Mouse (Mus musculus) limb, embryonic 12.5 days (tissue): ENCODE measurements around the gene Msantd1. TPM values are rescaled to one million over a fixed set of nuclear protein-coding genes. Genes with fewer than 3 reads are reported as not detected.

Source experiments
- ATAC-seq: fragments of 200-750 bp; cut with Nextera tagmentation; 2 replicates; pipeline ENCODE4 v1.8.0; 2017; ENCODE audit warnings: low read depth, moderate TSS enrichment; ENCODE audit not compliant: insufficient number of reproducible peaks, insufficient read depth, low FRiP score, low TSS enrichment
- H3K27ac ChIP-seq: fragments of 300-500 bp; sonication (generic); 2 replicates; pipeline ENCODE4 v1.5.1; 2016; ENCODE audit warnings: mild to moderate bottlenecking, moderate library complexity
- H3K27me3 ChIP-seq: fragments of 300-500 bp; sonication (generic); 2 replicates; pipeline ENCODE4 v1.6.1; 2016; ENCODE audit warnings: mild to moderate bottlenecking, moderate library complexity
- H3K36me3 ChIP-seq: fragments of 300-500 bp; sonication (generic); 2 replicates; pipeline ENCODE4 v1.6.1; 2016; ENCODE audit warnings: mild to moderate bottlenecking, moderate library complexity
- H3K4me1 ChIP-seq: fragments of 300-500 bp; sonication (generic); replicated peaks from 2 replicates; pipeline ENCODE4 v1.6.1; 2016
- H3K4me2 ChIP-seq: fragments of 300-500 bp; sonication (generic); 2 replicates; pipeline ENCODE4 v1.6.1; 2016; ENCODE audit warnings: mild to moderate bottlenecking, moderate library complexity
- H3K4me3 ChIP-seq: fragments of 300-500 bp; sonication (generic); replicated peaks from 2 replicates; pipeline ENCODE4 v1.5.1; 2016; ENCODE audit warnings: mild to moderate bottlenecking
- H3K9ac ChIP-seq: fragments of 300-500 bp; sonication (generic); replicated peaks from 2 replicates; pipeline ENCODE4 v1.6.1; 2016; ENCODE audit warnings: mild to moderate bottlenecking, moderate library complexity
- H3K9me3 ChIP-seq: fragments of 300-500 bp; sonication (generic); 2 replicates; pipeline ENCODE4 v1.6.1; 2016; ENCODE audit warnings: mild to moderate bottlenecking, moderate library complexity
- WGBS: fragments of 180-500 bp; shearing (Covaris S2); methylation state at CpG from one replicate; pipeline ENCODE4 v1.1.7; 2016; 5-methylcytosine and 5-hydroxymethylcytosine counted together
- polyA plus RNA-seq: library from polyadenylated mRNA; unstranded; fragments of >200 nt; fragmentation: Nextera tagmentation; extraction: Ambion mirVana; gene quantifications from 2 replicates; pipeline ENCODE4 v1.2.1, GENCODE M21; 2016

The Msantd1 gene
- polyA plus RNA-seq, 1 experiment from 2014 or later: 0.73 TPM

GRCm38 (mm10) chr5:34930151-34930975 lies 22.6 kb downstream of the Msantd1 start:
- no peaks in the 10 kb centered on the region for H3K27me3 ChIP-seq
- H3K4me1 ChIP-seq: peaks cover 20% of the 10 kb centered on the region
- H3K36me3 ChIP-seq: 0 out of 2 replicates have a peak, but pooled peaks cover 8% of the 10 kb centered on the region
- no peak for ATAC-seq
- 83% methylated on average over 9 of the region's 9 CpGs for WGBS
- H3K27ac ChIP-seq: no peak overlapping the region
- H3K9ac ChIP-seq: no peak overlapping the region
- H3K4me2 ChIP-seq: no peak overlapping the region
- no peaks in the 10 kb centered on the region for H3K9me3 ChIP-seq
- no peak overlapping the region for H3K4me3 ChIP-seq

GRCm38 (mm10) chr5:34931091-34931490 lies 23.3 kb downstream of the Msantd1 start:
- Histone ChIP-seq H3K27me3 (no peaks in the 10 kb centered on the region), H3K4me2 (no peak overlapping the region), H3K9me3 (no peaks in the 10 kb centered on the region), H3K4me3 (no peak overlapping the region), H3K9ac (no peak overlapping the region), H3K36me3 (0 out of 2 replicates have a peak, but pooled peaks cover 5% of the 10 kb centered on the region), H3K27ac (peak overlapping the region; percentile 84; the same call in 1 of the 2 replicates), H3K4me1 (peaks cover 20% of the 10 kb centered on the region)
- no peak for ATAC-seq
- WGBS: 53% methylated on average over 2 of the region's 2 CpGs

- H3K9ac ChIP-seq: no peak overlapping the region
- H3K4me3 ChIP-seq: no peak overlapping the region
- H3K36me3 ChIP-seq: no peaks in the 10 kb centered on the region
- H3K27me3 ChIP-seq: no peaks in the 10 kb centered on the region
- H3K27ac ChIP-seq: peak overlapping the region; percentile 84
- H3K4me2 ChIP-seq: no peak overlapping the region
- peaks cover 20% of the 10 kb centered on the region for H3K4me1 ChIP-seq
- no peaks in the 10 kb centered on the region for H3K9me3 ChIP-seq
- 34% methylated on average over 11 of the region's 11 CpGs for WGBS
- 0 out of 2 replicates have a peak, but pooled peaks have one; percentile 26 for ATAC-seq
Measured at GRCm38 (mm10) chr5:34931516-34932457, 24.0 kb downstream of the Msantd1 start.

GRCm38 (mm10) chr5:34932458-34932806 lies 24.6 kb downstream of the Msantd1 start:
- H3K4me3 ChIP-seq: no peak overlapping the region
- peaks cover 20% of the 10 kb centered on the region for H3K4me1 ChIP-seq
- H3K27ac ChIP-seq: peak overlapping the region; percentile 84
- H3K9me3 ChIP-seq: no peaks in the 10 kb centered on the region
- H3K27me3 ChIP-seq: no peaks in the 10 kb centered on the region
- no peak overlapping the region for H3K4me2 ChIP-seq
- no peaks in the 10 kb centered on the region for H3K36me3 ChIP-seq
- H3K9ac ChIP-seq: no peak overlapping the region
- no peak for ATAC-seq
- 66% methylated on average over 4 of the region's 4 CpGs for WGBS

GRCm38 (mm10) chr5:34933461-34933860 lies 25.6 kb downstream of the Msantd1 start:
- Histone ChIP-seq H3K9me3 (no peaks in the 10 kb centered on the region), H3K4me1 (peaks cover 20% of the 10 kb centered on the region), H3K9ac (no peak overlapping the region), H3K27ac (no peak overlapping the region), H3K4me3 (no peak overlapping the region), H3K36me3 (no peaks in the 10 kb centered on the region), H3K4me2 (no peak overlapping the region), H3K27me3 (no peaks in the 10 kb centered on the region)
- ATAC-seq: no peak
- WGBS: 90% methylated on average over 1 of the region's 1 CpGs

- no peak for ATAC-seq
- Histone ChIP-seq H3K36me3 (no peaks in the 10 kb centered on the region), H3K9ac (no peak overlapping the region), H3K4me1 (no peaks in the 10 kb centered on the region), H3K4me3 (no peak overlapping the region), H3K4me2 (no peak overlapping the region), H3K9me3 (no peaks in the 10 kb centered on the region; the same call in 1 of the 2 replicates), H3K27me3 (no peaks in the 10 kb centered on the region), H3K27ac (no peak overlapping the region)
- 71% methylated on average over 10 of the region's 10 CpGs for WGBS
Measured at GRCm38 (mm10) chr5:34941710-34942470, 34.1 kb downstream of the Msantd1 start.

- 84% methylated on average over 3 of the region's 3 CpGs for WGBS
- no peak for ATAC-seq
Measured at GRCm38 (mm10) chr5:34943428-34943827, 35.6 kb downstream of the Msantd1 start.

GRCm38 (mm10) chr5:34948861-34949760 lies 41.3 kb downstream of the Msantd1 start, which contains the start of gene Rgs12:
Gene Rgs12, plus strand, starts transcription at chr5:34949445.
- Histone ChIP-seq H3K9ac (peak within 1 kb of the TSS; percentile 96), H3K36me3 (peaks cover 22% of the 10 kb centered on the region), H3K27me3 (no peaks in the 10 kb centered on the region), H3K4me3 (peak within 1 kb of the TSS; percentile 88), H3K4me1 (peaks cover 19% of the 10 kb centered on the region), H3K27ac (peak within 1 kb of the TSS; percentile 95), H3K4me2 (peak within 1 kb of the TSS; percentile 63), H3K9me3 (no peaks in the 10 kb centered on the region; the same call in 1 of the 2 replicates)
- 2% methylated on average over 70 of the region's 84 CpGs for WGBS
- ATAC-seq: peak; percentile 94

More at GRCm38 (mm10) chr5:34943428-34943827, 35.6 kb downstream of the Msantd1 start:
- Histone ChIP-seq H3K9ac (no peak overlapping the region), H3K4me3 (no peak overlapping the region), H3K27me3 (no peaks in the 10 kb centered on the region), H3K4me1 (peaks cover 2% of the 10 kb centered on the region; the same call in 1 of the 2 replicates), H3K27ac (no peak overlapping the region), H3K4me2 (no peak overlapping the region), H3K9me3 (no peaks in the 10 kb centered on the region; the same call in 1 of the 2 replicates), H3K36me3 (no peaks in the 10 kb centered on the region)

GRCm38 (mm10) chr5:34949769-34950211 lies 42.0 kb downstream of the Msantd1 start:
- no peaks in the 10 kb centered on the region; the same call in 1 of the 2 replicates for H3K9me3 ChIP-seq
- H3K4me2 ChIP-seq: peak overlapping the region; percentile 63
- peak overlapping the region; percentile 88 for H3K4me3 ChIP-seq
- ATAC-seq: peak; percentile 48
- peak overlapping the region; percentile 95 for H3K27ac ChIP-seq
- H3K9ac ChIP-seq: peak overlapping the region; percentile 96
- peaks cover 19% of the 10 kb centered on the region for H3K4me1 ChIP-seq
- H3K27me3 ChIP-seq: no peaks in the 10 kb centered on the region
- WGBS: 0% methylated on average over 12 of the region's 12 CpGs
- H3K36me3 ChIP-seq: peaks cover 22% of the 10 kb centered on the region
